Mouse (Mus musculus) embryonic stem cell, embryonic (primary cell): ENCODE results near the gene Naif1.

ENCODE experiments used
- CTCF ChIA-PET, 4 experiments: fragments of 300-600 bp in 2 of 4; fragments of 350-600 bp in 2 of 4; sonication (Branson Sonifier 250); formaldehyde crosslinking; loops; one replicate each; lab custom pipeline; 2022; ENCODE audit warnings: inconsistent platforms in 2 of 4; lab: Charles Lee
- POLR2A ChIA-PET, 4 experiments: fragments of 300-600 bp in 2 of 4; fragments of 350-600 bp in 2 of 4; sonication (Branson Sonifier 250); formaldehyde crosslinking; loops; one replicate each; lab custom pipeline; 2022; ENCODE audit warnings: antibody characterized with exemption in 4 of 4, inconsistent platforms in 1 of 4; lab: Charles Lee

Gene Naif1

GRCm38 (mm10) chr2:32441550-32441949 lies 8.7 kb upstream of the Naif1 start:
- POLR2A ChIA-PET = interaction anchor here in 2 of 4 experiments (1.0 to 1.9 kb wide), 4 partner anchors 10 to 11 kb away, joined by 3 to 6 read pairs (median 4); partner anchors contain the start of gene Slc25a25 (in 2 of the 2)
- CTCF ChIA-PET = interaction anchor here in 2 of 4 experiments (0.6 to 1.1 kb wide), 2 partner anchors 46 to 121 kb away, joined by 3 read pairs; no protein-coding TSS in a partner anchor

- POLR2A ChIA-PET = interaction anchor here in 1 of 4 experiments (1.3 to 2.5 kb wide), 2 partner anchors 10 to 17 kb away, joined by 3 to 8 read pairs; no protein-coding TSS in a partner anchor
- CTCF ChIA-PET = interaction anchor here in 3 of 4 experiments (0.6 to 2.5 kb wide), 6 partner anchors 20 to 138 kb away, joined by 3 to 7 read pairs (median 4); no protein-coding TSS in a partner anchor
Observed at GRCm38 (mm10) chr2:32445535-32445934, 4.7 kb upstream of the Naif1 start.

- ChIA-PET POLR2A (interaction anchor here in 1 of 4 experiments (0.9 to 2.6 kb wide), 3 partner anchors 9 to 287 kb away, joined by 3 to 9 read pairs (median 8); no protein-coding TSS in a partner anchor), CTCF (interaction anchor here in 2 of 4 experiments (0.8 to 2.5 kb wide), 2 partner anchors 38 to 42 kb away, joined by 3 to 6 read pairs; no protein-coding TSS in a partner anchor)
Observed at GRCm38 (mm10) chr2:32447264-32447936, 2.9 kb upstream of the Naif1 start.

- ChIA-PET CTCF (interaction anchor here in 3 of 4 experiments (0.6 to 0.9 kb wide), 5 partner anchors 10 to 86 kb away, joined by 3 to 11 read pairs (median 3); no protein-coding TSS in a partner anchor), POLR2A (interaction anchor here in 2 of 4 experiments (0.6 to 2.6 kb wide), 6 partner anchors 11 to 288 kb away, joined by 3 to 9 read pairs (median 4); no protein-coding TSS in a partner anchor)
Observed at GRCm38 (mm10) chr2:32448480-32448879, 1.8 kb upstream of the Naif1 start.

- CTCF ChIA-PET = interaction anchor here (0.5 to 2.4 kb wide), 20 partner anchors 9 to 876 kb away, joined by 3 to 19 read pairs (median 4); no protein-coding TSS in a partner anchor
- POLR2A ChIA-PET = interaction anchor here (0.6 to 2.5 kb wide), 41 partner anchors 9 to 763 kb away, joined by 3 to 19 read pairs (median 4); partner anchors contain the start of genes St6galnac4 (in 2 of the 4), Abl1 (in 1 of the 4), Dpm2 (in 1 of the 4) and Fam102a (in 1 of the 4)
Observed at GRCm38 (mm10) chr2:32450881-32451844, 906 bp downstream of the Naif1 start, which contains the start of gene Slc25a25. Slc25a25 (minus strand) TSS chr2:32451445.

GRCm38 (mm10) chr2:32451870-32452372 lies 1.7 kb downstream of the Naif1 start:
- CTCF ChIA-PET = interaction anchor here in 2 of 4 experiments (1.0 to 2.4 kb wide), 16 partner anchors 9 to 169 kb away, joined by 3 to 19 read pairs (median 4); no protein-coding TSS in a partner anchor
- POLR2A ChIA-PET = interaction anchor here (0.6 to 2.5 kb wide), 36 partner anchors 8 to 764 kb away, joined by 3 to 19 read pairs (median 4); partner anchors contain the start of genes Abl1 (in 1 of the 4), Dpm2 (in 1 of the 4), Fam102a (in 1 of the 4) and St6galnac4 (in 1 of the 4)

DNA sequence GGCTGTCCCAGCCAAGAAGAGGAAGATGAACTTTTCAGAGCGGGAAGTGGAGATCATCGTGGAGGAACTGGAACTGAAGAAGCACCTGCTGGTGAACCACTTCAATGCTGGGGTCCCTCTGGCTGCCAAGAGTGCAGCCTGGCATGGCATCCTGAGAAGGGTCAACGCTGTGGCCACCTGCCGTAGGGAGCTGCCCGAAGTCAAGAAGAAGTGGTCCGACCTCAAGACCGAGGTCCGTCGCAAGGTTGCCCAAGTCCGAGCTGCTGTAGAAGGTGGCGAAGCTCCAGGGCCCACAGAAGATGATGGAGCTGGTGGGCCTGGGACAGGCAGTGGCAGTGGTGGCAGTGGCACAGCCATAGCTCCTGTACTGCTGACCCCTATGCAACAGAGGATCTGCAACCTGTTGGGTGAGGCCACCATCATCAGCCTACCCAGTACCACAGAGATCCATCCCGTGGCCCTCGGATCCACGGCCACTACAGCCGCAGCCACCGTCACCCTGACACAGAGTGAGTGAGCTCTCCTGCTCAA lies 2.2 kb downstream of the Naif1 start:
- POLR2A ChIA-PET = interaction anchor here in 3 of 4 experiments (0.6 to 2.5 kb wide), 21 partner anchors 11 to 305 kb away, joined by 3 to 19 read pairs (median 4); partner anchors contain the start of genes Dpm2 (in 1 of the 3), St6galnac4 (in 1 of the 3) and Swi5 (in 1 of the 3)
- CTCF ChIA-PET = interaction anchor here in 2 of 4 experiments (0.5 to 2.4 kb wide), 16 partner anchors 10 to 394 kb away, joined by 3 to 19 read pairs (median 4); no protein-coding TSS in a partner anchor

DNA sequence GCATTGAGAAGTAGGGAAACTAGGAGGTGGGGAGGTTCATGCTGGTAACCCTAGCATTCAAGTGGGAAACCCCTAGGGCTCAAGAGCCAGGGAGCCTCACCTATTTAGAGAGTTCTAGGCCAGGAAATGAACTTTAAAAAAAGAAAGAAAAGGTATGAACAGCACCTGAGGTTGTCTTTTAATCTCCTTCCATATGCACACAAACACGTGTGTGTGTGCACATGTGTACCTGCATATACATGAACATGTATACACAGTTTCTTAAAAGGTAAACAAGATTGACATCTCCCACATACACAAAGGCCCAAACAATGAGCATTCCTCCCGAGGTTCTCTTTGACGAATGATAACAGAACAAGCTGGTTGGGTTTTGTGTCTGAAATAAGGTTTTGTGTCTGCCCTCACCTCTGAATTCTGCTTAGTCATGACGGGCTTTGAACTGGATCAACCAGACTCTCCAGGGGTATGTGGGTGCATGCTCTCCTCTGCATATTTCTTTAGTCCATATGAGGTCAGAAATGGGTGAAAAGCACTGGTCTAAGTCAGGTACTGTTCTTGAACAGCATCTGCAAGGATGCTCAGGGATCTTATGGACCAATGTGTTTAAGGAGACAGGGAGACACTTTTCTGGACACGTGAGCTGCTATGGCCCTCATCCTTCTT lies 3.5 kb downstream of the Naif1 start:
- CTCF ChIA-PET = interaction anchor here in 2 of 4 experiments (0.6 to 2.4 kb wide), 6 partner anchors 33 to 388 kb away, joined by 3 to 6 read pairs (median 4); no protein-coding TSS in a partner anchor
- POLR2A ChIA-PET = interaction anchor here in 3 of 4 experiments (0.6 to 3.0 kb wide), 9 partner anchors 10 to 171 kb away, joined by 3 to 15 read pairs (median 3); partner anchors contain the start of gene St6galnac4 (in 1 of the 3)

DNA sequence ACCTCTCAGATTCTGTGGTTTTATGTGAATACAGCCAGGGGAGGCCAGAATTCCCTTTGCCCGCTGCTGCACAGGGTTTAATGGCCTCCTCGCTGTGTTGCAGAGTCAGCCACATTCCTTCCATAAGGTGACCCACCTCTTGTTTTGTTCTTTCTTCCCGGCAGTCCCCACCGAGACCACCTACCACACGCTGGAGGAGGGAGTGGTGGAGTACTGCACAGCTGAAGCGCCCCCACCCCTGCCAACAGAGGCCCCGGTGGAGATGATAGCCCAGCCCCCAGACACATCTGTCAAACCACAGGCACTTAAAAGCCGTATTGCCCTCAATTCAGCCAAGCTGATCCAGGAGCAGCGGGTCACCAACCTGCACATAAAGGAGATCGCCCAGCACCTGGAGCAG lies 4.4 kb downstream of the Naif1 start:
- POLR2A ChIA-PET = interaction anchor here in 2 of 4 experiments (1.1 to 3.0 kb wide), 5 partner anchors 9 to 279 kb away, joined by 3 to 15 read pairs (median 3); no protein-coding TSS in a partner anchor

GRCm38 (mm10) chr2:32455101-32455500 lies 4.8 kb downstream of the Naif1 start:
- CTCF ChIA-PET = interaction anchor here in 2 of 4 experiments (0.6 to 2.4 kb wide), 6 partner anchors 11 to 147 kb away, joined by 3 to 8 read pairs (median 4); no protein-coding TSS in a partner anchor
- POLR2A ChIA-PET = interaction anchor here in 2 of 4 experiments (1.2 to 3.0 kb wide), 7 partner anchors 9 to 280 kb away, joined by 3 to 15 read pairs (median 7); no protein-coding TSS in a partner anchor

More for the DNA sequence above, 4.4 kb downstream of the Naif1 start:
- CTCF ChIA-PET = interaction anchor here in 2 of 4 experiments (0.7 to 2.4 kb wide), 4 partner anchors 34 to 147 kb away, joined by 3 to 6 read pairs (median 4); no protein-coding TSS in a partner anchor

DNA sequence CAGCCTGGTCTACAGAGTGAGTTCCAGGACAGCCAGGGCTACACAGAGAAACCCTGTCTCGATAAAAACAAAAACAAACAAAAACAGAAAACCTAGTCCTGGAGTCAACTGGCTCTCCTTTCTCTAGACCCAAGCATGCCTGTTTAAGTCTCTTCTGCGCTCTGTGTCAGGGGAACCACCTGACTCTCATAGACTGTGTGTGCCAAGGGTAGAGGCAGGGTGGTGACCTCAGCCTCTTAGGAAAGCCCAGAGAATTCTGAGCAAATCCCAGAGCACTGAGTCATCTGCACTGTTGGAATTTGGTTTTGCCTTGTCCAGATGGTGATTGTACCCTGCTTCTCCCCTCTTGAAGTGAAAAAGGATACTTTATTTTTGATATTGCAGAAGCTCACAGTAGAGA lies 8.0 kb downstream of the Naif1 start:
- ChIA-PET CTCF (interaction anchor here in 2 of 4 experiments (1.2 to 1.8 kb wide), 2 partner anchors 31 to 54 kb away, joined by 3 read pairs; no protein-coding TSS in a partner anchor), POLR2A (interaction anchor here in 1 of 4 experiments (1.4 kb wide), 1 partner anchor 93 kb away, joined by 3 read pairs; no protein-coding TSS in a partner anchor)

GRCm38 (mm10) chr2:32459657-32460056 lies 9.4 kb downstream of the Naif1 start:
- CTCF ChIA-PET = interaction anchor here in 2 of 4 experiments (0.6 to 1.1 kb wide), 5 partner anchors 9 to 474 kb away, joined by 3 to 6 read pairs (median 4); no protein-coding TSS in a partner anchor
- POLR2A ChIA-PET = interaction anchor here (0.6 to 1.7 kb wide), 8 partner anchors 8 to 552 kb away, joined by 3 to 11 read pairs (median 4); partner anchors contain the start of gene Slc25a25 (in 2 of the 4)

- CTCF ChIA-PET = interaction anchor here in 2 of 4 experiments (1.1 to 2.6 kb wide), 3 partner anchors 24 to 59 kb away, joined by 4 to 7 read pairs (median 5); no protein-coding TSS in a partner anchor
- POLR2A ChIA-PET = interaction anchor here in 2 of 4 experiments (0.6 to 1.6 kb wide), 3 partner anchors 9 to 176 kb away, joined by 3 to 10 read pairs (median 3); partner anchors contain the start of gene Golga2 (in 1 of the 2)
Observed at GRCm38 (mm10) chr2:32463773-32464172, 13.5 kb downstream of the Naif1 start.

GRCm38 (mm10) chr2:32464212-32464891 lies 14.1 kb downstream of the Naif1 start:
- ChIA-PET POLR2A (interaction anchor here in 3 of 4 experiments (0.6 to 1.6 kb wide), 5 partner anchors 10 to 177 kb away, joined by 3 to 10 read pairs (median 3); partner anchors contain the start of genes Golga2 (in 1 of the 3) and Slc25a25 (in 1 of the 3)), CTCF (interaction anchor here in 2 of 4 experiments (0.8 to 2.6 kb wide), 5 partner anchors 21 to 60 kb away, joined by 3 to 7 read pairs (median 4); no protein-coding TSS in a partner anchor)
